Mouse (Mus musculus) liver, adult 2 months (tissue): ENCODE data around the gene Sptlc3. TPM values are rescaled to one million over a fixed set of nuclear protein-coding genes. Genes with fewer than 3 reads are reported as not detected.

Experiments used
- DNase-seq: peaks from one replicate; pipeline ENCODE4 v3.0.0-alpha.2; 2011; ENCODE audit warnings: low read depth, low spot score; ENCODE audit errors: extremely low read depth
- H3K27ac ChIP-seq: fragments of 200-500 bp; replicated peaks from 2 replicates; pipeline ENCODE4 v1.5.1; 2012; ENCODE audit warnings: low read depth, mild to moderate bottlenecking, control low read depth, inconsistent platforms, low read length; ENCODE audit not compliant: insufficient read depth
- H3K27me3 ChIP-seq: fragments of 200-500 bp; 2 replicates; pipeline ENCODE4 v1.6.1; 2012; ENCODE audit warnings: mild to moderate bottlenecking, moderate library complexity, low read length, inconsistent platforms; ENCODE audit not compliant: control insufficient read depth, insufficient read depth
- H3K36me3 ChIP-seq: fragments of 200-500 bp; 2 replicates; pipeline ENCODE4 v1.6.1; 2012; ENCODE audit warnings: low read length, inconsistent platforms; ENCODE audit not compliant: control insufficient read depth, insufficient read depth
- H3K4me1 ChIP-seq: fragments of 200-500 bp; 2 replicates; pipeline ENCODE4 v1.6.1; 2011; ENCODE audit warnings: low read length; ENCODE audit not compliant: control insufficient read depth, insufficient read depth
- H3K4me3 ChIP-seq: fragments of 200-500 bp; 2 replicates; pipeline ENCODE4 v1.5.1; 2011; ENCODE audit warnings: low read depth, mild to moderate bottlenecking, control low read depth, low read length, moderate library complexity; ENCODE audit not compliant: insufficient read depth
- H3K79me2 ChIP-seq: fragments of 200-500 bp; 2 replicates; pipeline ENCODE4 v1.6.1; 2012; ENCODE audit warnings: inconsistent platforms, mild to moderate bottlenecking, low read length, moderate library complexity; ENCODE audit not compliant: control insufficient read depth, insufficient read depth
- H3K9ac ChIP-seq: fragments of 200-500 bp; 2 replicates; pipeline ENCODE4 v1.6.1; 2012; ENCODE audit warnings: low read depth, mild to moderate bottlenecking, control low read depth, inconsistent platforms, low read length
- CTCF ChIP-seq: fragments of 200-500 bp; IDR thresholded peaks from 2 replicates; pipeline ENCODE4 v1.5.1; 2011; ENCODE audit warnings: low read depth, low read length, control low read depth
- POLR2A ChIP-seq: fragments of 200-500 bp; IDR thresholded peaks from 2 replicates; pipeline ENCODE4 v1.6.1; 2011; ENCODE audit warnings: low read length, control low read depth; ENCODE audit not compliant: insufficient read depth; ENCODE audit errors: extremely low read depth
- WGBS: fragments of 180-500 bp; shearing (Covaris S2); methylation state at CpG from one replicate; pipeline ENCODE4 v1.1.7; 2018; 5-methylcytosine and 5-hydroxymethylcytosine counted together
- polyA plus RNA-seq: library from polyadenylated mRNA; depleted of rRNA; stranded (reverse); fragments of >200 nt; gene quantifications from 2 replicates; pipeline ENCODE4 v1.2.3, GENCODE M21; 2012
- total RNA-seq: library from RNA; depleted of rRNA; stranded (reverse); fragments of >200 nt; gene quantifications from 2 replicates; pipeline ENCODE4 v1.2.3, GENCODE M21; 2014

Gene Sptlc3
- total and polyA plus RNA-seq, 2 experiments = not detected

DNA sequence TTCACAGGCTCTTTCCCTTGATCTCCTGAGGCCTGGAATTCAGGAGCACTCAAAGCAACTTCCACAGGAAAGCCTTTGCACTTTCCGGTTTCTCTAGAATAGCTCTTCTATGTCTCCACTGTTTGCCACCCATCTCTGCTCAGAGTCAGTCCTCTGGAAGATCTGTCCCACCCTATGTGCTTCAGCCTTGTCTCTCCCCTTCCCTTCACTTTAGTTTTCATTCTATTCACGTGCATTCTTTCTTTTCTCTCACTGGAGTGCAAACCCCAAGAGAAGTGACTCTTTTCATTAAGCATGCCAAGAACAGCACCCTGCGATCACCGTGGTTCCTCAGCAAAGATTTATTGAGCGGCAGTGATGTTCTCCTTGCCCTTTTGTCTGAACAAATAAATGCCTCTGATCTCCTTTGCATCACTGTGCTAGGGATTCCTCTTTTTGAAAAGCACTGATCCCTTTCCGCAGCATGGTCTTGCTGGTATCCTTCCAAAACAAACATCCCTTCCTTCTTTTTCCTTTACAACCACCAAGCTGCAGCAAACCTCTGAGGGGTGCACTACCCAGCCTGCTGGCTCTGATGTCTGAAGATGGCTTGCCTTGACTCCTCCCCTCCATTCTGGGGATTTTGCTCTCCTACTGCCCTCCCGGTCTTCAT, 108.0 kb downstream of the Sptlc3 start:
- no peaks in the 10 kb centered on the region for H3K27me3 ChIP-seq
- H3K36me3 ChIP-seq = no peaks in the 10 kb centered on the region
- DNase-seq = no peak
- H3K4me1 ChIP-seq = no peaks in the 10 kb centered on the region
- H3K9ac ChIP-seq = no peak overlapping the region
- H3K27ac ChIP-seq = no peak overlapping the region
- WGBS = 55% methylated on average over 7 of the region's 7 CpGs
- TF ChIP-seq POLR2A (no peak), CTCF (no peak)
- no peak overlapping the region for H3K4me3 ChIP-seq
- no peaks in the 10 kb centered on the region for H3K79me2 ChIP-seq

DNA sequence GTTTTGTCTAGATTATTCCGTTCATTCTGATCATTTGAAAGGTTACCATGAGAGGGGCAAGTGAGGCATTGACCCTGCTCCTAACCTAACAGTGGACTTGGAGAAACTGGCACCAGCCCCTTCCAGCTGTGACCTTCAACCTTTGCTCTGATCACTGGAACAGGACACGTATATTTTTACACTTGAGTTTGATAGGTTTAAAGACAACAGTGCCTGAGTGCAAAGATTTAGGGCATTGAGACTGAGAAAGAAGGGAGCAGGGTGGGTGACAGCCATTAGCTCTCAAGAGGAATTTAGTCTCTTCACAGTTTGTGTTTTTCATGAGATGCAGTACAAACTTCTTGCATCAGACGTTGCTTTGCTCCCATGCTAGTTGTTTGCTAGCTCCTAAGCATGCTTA, 114.5 kb downstream of the Sptlc3 start:
- no peak for DNase-seq
- Histone ChIP-seq H3K27me3 (no peaks in the 10 kb centered on the region; the same call in 1 of the 2 replicates), H3K4me3 (no peak overlapping the region), H3K4me1 (no peaks in the 10 kb centered on the region), H3K27ac (no peak overlapping the region), H3K36me3 (no peaks in the 10 kb centered on the region), H3K9ac (no peak overlapping the region), H3K79me2 (no peaks in the 10 kb centered on the region)
- 33% methylated on average over 3 of the region's 3 CpGs for WGBS
- TF ChIP-seq CTCF = no peak
- TF ChIP-seq POLR2A = no peak

DNA sequence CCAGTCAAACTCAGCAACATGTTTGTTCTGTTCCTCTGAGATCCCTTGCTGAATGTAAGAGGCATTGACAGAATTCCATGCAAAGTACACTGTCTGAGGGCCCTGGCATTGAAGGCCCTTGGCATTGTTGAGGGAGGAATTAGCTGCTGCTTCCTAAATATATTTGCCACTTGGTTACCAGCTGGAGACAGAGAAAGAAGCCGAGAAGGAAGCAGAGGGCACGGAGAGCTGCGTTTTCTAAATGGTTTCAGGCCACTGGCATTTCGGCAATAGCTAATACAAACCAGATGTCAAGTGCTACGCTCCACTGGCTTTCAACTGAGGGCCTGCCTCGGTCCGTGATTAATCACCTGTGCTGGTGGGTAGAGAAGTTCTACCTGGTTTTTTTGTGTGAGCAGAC, 115.1 kb downstream of the Sptlc3 start:
- TF ChIP-seq POLR2A (no peak), CTCF (no peak)
- Histone ChIP-seq H3K4me1 (no peaks in the 10 kb centered on the region), H3K27me3 (no peaks in the 10 kb centered on the region; the same call in 1 of the 2 replicates), H3K9ac (no peak overlapping the region), H3K36me3 (no peaks in the 10 kb centered on the region), H3K4me3 (no peak overlapping the region), H3K79me2 (no peaks in the 10 kb centered on the region), H3K27ac (no peak overlapping the region)
- DNase-seq = no peak
- WGBS = 44% methylated on average over 7 of the region's 7 CpGs

DNA sequence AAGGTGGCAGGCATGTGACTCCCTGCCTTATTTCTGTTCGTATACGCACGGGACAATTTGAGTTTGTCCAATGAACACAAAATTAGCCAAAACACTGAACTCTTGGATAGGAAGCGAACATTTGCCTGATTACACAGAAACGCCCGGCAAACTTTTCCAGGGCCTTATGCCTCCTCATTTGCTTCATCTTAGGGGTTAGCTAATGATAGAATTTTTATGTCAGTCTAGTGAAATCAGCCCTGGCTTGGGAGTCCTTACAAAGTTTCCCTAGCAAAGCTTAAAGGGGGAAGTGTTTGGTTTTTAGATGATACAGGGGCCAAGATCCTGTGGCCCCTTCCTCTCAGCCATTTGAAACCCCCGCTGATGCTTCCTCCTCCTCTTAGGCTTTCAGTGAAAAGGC, 115.5 kb downstream of the Sptlc3 start:
- no peak overlapping the region for H3K4me3 ChIP-seq
- H3K9ac ChIP-seq = no peak overlapping the region
- no peak for DNase-seq
- 52% methylated on average over 7 of the region's 7 CpGs for WGBS
- no peak overlapping the region for H3K27ac ChIP-seq
- H3K4me1 ChIP-seq = no peaks in the 10 kb centered on the region
- H3K36me3 ChIP-seq = no peaks in the 10 kb centered on the region
- H3K27me3 ChIP-seq = no peaks in the 10 kb centered on the region; the same call in 1 of the 2 replicates
- H3K79me2 ChIP-seq = no peaks in the 10 kb centered on the region
- TF ChIP-seq POLR2A (no peak), CTCF (no peak)

DNA sequence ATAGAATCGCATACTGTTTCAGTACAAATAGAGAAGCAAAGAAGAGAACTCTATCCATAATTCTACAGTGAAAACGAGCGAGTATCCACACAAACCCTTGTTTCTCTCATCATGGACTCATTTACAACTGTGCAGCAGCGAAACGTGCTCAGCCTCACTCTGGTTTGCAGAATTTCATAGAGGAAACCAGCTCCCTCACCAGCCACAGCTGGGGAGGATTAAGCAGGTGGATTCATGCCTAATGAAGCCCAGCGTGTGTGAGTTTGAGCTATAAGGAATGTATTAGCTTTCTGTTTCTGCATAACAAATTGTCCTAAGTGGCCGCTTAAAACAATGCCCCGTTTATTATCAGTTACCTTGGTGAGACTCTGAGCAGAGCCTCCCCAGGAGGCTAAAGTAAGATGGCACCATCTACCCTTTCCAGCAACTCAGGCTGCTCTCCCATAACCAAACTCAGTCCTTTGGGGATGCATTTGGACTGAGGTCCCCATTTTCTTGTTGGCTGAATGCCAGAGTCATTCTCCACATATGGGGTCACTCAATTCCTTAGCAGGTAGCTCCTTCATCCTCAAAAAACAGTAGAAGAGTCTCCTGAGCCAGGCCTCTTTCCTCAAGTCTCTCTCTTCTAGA, 116.1 kb downstream of the Sptlc3 start:
- 49% methylated on average over 8 of the region's 8 CpGs for WGBS
- Histone ChIP-seq H3K27ac (no peak overlapping the region), H3K27me3 (no peaks in the 10 kb centered on the region; the same call in 1 of the 2 replicates), H3K4me1 (no peaks in the 10 kb centered on the region), H3K4me3 (no peak overlapping the region), H3K9ac (no peak overlapping the region), H3K79me2 (no peaks in the 10 kb centered on the region), H3K36me3 (no peaks in the 10 kb centered on the region)
- TF ChIP-seq POLR2A (no peak), CTCF (no peak)
- no peak for DNase-seq
